Mouse (Mus musculus) limb, embryonic 12.5 days (tissue): ENCODE results near the gene Asap3. TPM values are rescaled to one million over a fixed set of nuclear protein-coding genes. Genes with fewer than 3 reads are reported as not detected.

ENCODE experiments used
- ATAC-seq: fragments of 200-750 bp; cut with Nextera tagmentation; 2 replicates; pipeline ENCODE4 v1.8.0; 2017; ENCODE audit warnings: low read depth, moderate TSS enrichment; ENCODE audit not compliant: insufficient number of reproducible peaks, insufficient read depth, low FRiP score, low TSS enrichment
- H3K27ac ChIP-seq: fragments of 300-500 bp; sonication (generic); 2 replicates; pipeline ENCODE4 v1.5.1; 2016; ENCODE audit warnings: mild to moderate bottlenecking, moderate library complexity
- H3K27me3 ChIP-seq: fragments of 300-500 bp; sonication (generic); 2 replicates; pipeline ENCODE4 v1.6.1; 2016; ENCODE audit warnings: mild to moderate bottlenecking, moderate library complexity
- H3K36me3 ChIP-seq: fragments of 300-500 bp; sonication (generic); 2 replicates; pipeline ENCODE4 v1.6.1; 2016; ENCODE audit warnings: mild to moderate bottlenecking, moderate library complexity
- H3K4me1 ChIP-seq: fragments of 300-500 bp; sonication (generic); replicated peaks from 2 replicates; pipeline ENCODE4 v1.6.1; 2016
- H3K4me2 ChIP-seq: fragments of 300-500 bp; sonication (generic); 2 replicates; pipeline ENCODE4 v1.6.1; 2016; ENCODE audit warnings: mild to moderate bottlenecking, moderate library complexity
- H3K4me3 ChIP-seq: fragments of 300-500 bp; sonication (generic); replicated peaks from 2 replicates; pipeline ENCODE4 v1.5.1; 2016; ENCODE audit warnings: mild to moderate bottlenecking
- H3K9ac ChIP-seq: fragments of 300-500 bp; sonication (generic); replicated peaks from 2 replicates; pipeline ENCODE4 v1.6.1; 2016; ENCODE audit warnings: mild to moderate bottlenecking, moderate library complexity
- H3K9me3 ChIP-seq: fragments of 300-500 bp; sonication (generic); 2 replicates; pipeline ENCODE4 v1.6.1; 2016; ENCODE audit warnings: mild to moderate bottlenecking, moderate library complexity
- WGBS: fragments of 180-500 bp; shearing (Covaris S2); methylation state at CpG from one replicate; pipeline ENCODE4 v1.1.7; 2016; 5-methylcytosine and 5-hydroxymethylcytosine counted together
- polyA plus RNA-seq: library from polyadenylated mRNA; unstranded; fragments of >200 nt; fragmentation: Nextera tagmentation; extraction: Ambion mirVana; gene quantifications from 2 replicates; pipeline ENCODE4 v1.2.1, GENCODE M21; 2016

Gene Asap3
- 9.9 and 11.3 TPM in 2 replicates for polyA plus RNA-seq

DNA sequence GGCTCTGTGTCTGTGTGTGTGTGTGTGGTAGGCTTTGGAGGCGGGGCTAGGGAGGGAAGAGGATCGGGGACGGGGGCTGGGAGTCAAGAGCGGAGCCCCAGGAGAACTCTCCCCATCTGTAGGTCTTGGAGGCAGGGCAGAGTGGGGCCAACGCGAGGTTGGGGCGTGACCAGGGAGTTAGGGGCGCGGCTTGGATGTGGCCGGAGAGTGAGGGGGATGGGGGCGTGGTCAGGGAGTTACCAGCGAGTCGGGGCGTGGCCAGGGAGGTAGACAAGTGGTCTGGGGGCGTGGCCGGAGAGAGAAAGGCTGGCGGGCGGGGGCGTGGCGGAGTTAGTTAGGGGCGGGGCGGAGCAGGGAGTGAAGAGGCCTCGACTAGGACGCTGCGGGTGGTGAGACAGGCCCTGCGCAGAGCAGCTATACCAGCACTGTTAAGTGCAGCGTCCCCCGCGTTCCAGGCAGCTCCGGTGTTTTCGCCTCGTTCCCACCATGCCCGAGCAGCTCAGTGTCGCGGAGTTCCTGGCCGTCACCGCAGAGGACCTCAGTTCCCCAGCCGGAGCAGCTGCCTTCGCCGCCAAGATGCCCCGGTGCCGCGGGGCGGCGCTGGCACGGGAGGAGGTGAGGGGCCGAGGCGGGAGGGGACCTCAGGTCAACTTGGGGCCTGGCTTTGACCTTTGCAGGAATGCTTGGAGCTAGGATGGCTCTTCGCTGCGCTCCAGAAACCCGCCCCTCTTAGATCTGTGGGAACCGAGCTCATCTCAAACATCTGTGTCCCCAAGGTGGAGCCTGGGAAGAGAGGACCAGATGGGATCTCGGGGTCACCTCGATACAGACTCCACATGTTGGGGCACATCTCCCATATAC is at the start of gene Asap3:
Gene Asap3 (plus strand): TSS at position 333 of the 861 bp plus-strand sequence.
- Histone ChIP-seq H3K27me3 (peaks cover 21% of the 10 kb centered on the region; the same call in 1 of the 2 replicates), H3K4me1 (peaks cover 28% of the 10 kb centered on the region), H3K4me3 (peak within 1 kb of the TSS; percentile 67), H3K27ac (peak within 1 kb of the TSS; percentile 70), H3K4me2 (peak within 1 kb of the TSS; percentile 92), H3K9ac (peak within 1 kb of the TSS; percentile 77), H3K36me3 (peaks cover 9% of the 10 kb centered on the region; the same call in 1 of the 2 replicates), H3K9me3 (no peaks in the 10 kb centered on the region)
- WGBS, result under 1% methylated on average over 54 of the region's 54 CpGs
- peak; percentile 90 for ATAC-seq

DNA sequence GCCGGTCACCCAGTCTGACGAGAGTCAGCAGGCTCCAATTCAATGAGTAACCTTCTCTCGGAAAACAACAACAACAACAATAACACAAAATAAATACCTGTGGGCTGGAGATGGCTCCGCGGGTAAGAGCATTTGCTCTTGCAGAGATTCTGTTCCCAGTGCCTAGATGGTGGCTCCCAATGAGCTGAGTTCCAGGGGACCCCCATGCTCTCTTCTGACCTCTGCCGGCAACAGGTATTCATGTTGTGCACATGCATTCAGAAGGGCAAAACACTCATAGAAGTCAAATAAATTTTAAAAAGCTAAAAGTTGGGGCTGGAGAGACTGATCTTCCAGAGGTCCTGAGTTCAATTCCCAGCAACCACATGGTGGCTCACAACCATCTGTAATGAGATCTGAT is 47.7 kb upstream of the Asap3 start:
- H3K4me2 ChIP-seq, result no peak overlapping the region
- H3K9ac ChIP-seq, result no peak overlapping the region
- WGBS, result 83% methylated on average over 6 of the region's 6 CpGs
- ATAC-seq, result no peak
- H3K4me3 ChIP-seq, result no peak overlapping the region
- no peaks in the 10 kb centered on the region for H3K36me3 ChIP-seq
- peaks cover 6% of the 10 kb centered on the region for H3K4me1 ChIP-seq
- H3K9me3 ChIP-seq, result no peaks in the 10 kb centered on the region
- H3K27me3 ChIP-seq, result no peaks in the 10 kb centered on the region
- H3K27ac ChIP-seq, result no peak overlapping the region

- no peak overlapping the region for H3K9ac ChIP-seq
- H3K36me3 ChIP-seq, result no peaks in the 10 kb centered on the region
- H3K4me2 ChIP-seq, result no peak overlapping the region
- WGBS, result 8% methylated on average over 5 of the region's 5 CpGs
- H3K9me3 ChIP-seq, result no peaks in the 10 kb centered on the region
- H3K4me3 ChIP-seq, result no peak overlapping the region
- no peak for ATAC-seq
- H3K27ac ChIP-seq, result peak overlapping the region; percentile 50; the same call in 1 of the 2 replicates
- H3K4me1 ChIP-seq, result peaks cover 6% of the 10 kb centered on the region
- H3K27me3 ChIP-seq, result no peaks in the 10 kb centered on the region
Observed at GRCm38 (mm10) chr4:136159802-136160397, 46.3 kb upstream of the Asap3 start.

DNA sequence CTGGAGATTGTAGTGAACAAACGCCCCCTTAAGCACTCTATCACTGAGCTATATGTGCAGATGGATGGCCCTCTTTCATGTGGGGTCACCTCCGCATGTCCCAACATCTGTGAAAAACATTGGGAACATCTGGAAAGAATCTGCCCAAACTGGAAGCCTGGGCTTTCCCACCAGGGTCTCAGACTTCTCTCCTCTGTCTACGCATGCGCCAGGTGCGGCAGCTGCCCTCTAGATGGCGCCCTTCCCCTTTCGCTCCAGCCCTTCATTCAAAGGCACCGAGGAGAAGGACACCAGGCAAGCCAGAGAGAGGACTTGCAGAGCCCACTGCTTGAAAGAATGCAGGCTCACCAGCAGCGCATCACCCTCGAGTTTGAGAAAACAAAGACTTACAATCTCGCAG is 42.7 kb upstream of the Asap3 start:
- no peak overlapping the region for H3K27ac ChIP-seq
- H3K4me3 ChIP-seq, result no peak overlapping the region
- ATAC-seq, result peak; percentile 76
- H3K27me3 ChIP-seq, result no peaks in the 10 kb centered on the region
- peaks cover 6% of the 10 kb centered on the region for H3K4me1 ChIP-seq
- no peaks in the 10 kb centered on the region for H3K36me3 ChIP-seq
- 0 out of 2 replicates have a peak overlapping the region, but pooled peaks have one; percentile 13 for H3K4me2 ChIP-seq
- WGBS, result 2% methylated on average over 11 of the region's 11 CpGs
- no peaks in the 10 kb centered on the region for H3K9me3 ChIP-seq
- H3K9ac ChIP-seq, result no peak overlapping the region

DNA sequence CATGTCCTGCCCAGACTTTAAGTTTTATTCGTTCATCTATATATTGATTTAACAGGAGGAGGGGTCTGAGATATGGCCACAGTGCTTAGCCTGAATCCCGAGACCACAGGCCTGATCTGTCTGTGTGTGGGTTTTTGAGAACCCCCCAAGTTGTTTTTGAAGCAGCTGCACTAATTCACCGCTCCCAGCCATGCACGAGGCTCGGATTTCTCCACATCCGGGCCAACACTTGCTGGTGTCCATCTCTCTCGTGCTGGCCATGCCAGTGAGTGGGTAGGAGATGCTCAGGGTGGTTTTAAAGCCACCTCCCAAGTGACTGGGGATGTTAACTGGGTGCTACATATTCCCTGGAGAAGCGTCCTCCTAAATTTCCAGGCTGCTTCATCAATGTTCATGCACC is 41.2 kb upstream of the Asap3 start:
- Histone ChIP-seq H3K36me3 (no peaks in the 10 kb centered on the region), H3K9me3 (no peaks in the 10 kb centered on the region), H3K4me3 (no peak overlapping the region), H3K4me2 (no peak overlapping the region), H3K27me3 (no peaks in the 10 kb centered on the region), H3K4me1 (peaks cover 1% of the 10 kb centered on the region), H3K27ac (no peak overlapping the region), H3K9ac (no peak overlapping the region)
- 70% methylated on average over 8 of the region's 8 CpGs for WGBS
- ATAC-seq, result no peak

DNA sequence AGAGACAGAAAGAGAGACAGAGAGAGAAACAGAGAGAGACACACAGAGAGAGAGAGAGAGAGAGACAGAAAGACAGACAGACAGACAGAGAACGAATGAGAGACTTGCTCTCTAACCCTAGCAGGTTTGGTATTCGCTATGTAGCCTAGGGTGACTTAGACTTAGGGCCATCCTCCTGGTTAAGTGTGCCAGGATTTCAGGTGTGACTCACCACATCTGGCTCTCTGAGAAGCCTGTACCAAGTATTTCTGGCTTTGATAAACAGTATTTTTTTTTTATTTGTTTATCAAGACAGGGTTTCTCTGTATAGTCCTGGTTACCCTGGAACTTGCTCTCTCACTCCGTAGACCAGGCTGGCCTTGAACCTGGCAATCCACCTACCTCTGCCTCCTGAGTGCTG is 38.5 kb upstream of the Asap3 start:
- H3K27me3 ChIP-seq, result no peaks in the 10 kb centered on the region
- no peaks in the 10 kb centered on the region for H3K9me3 ChIP-seq
- H3K9ac ChIP-seq, result no peak overlapping the region
- H3K4me2 ChIP-seq, result no peak overlapping the region
- no peak overlapping the region for H3K27ac ChIP-seq
- WGBS, result 85% methylated on average over 3 of the region's 3 CpGs
- H3K4me3 ChIP-seq, result no peak overlapping the region
- H3K4me1 ChIP-seq, result peaks cover 5% of the 10 kb centered on the region
- H3K36me3 ChIP-seq, result no peaks in the 10 kb centered on the region
- ATAC-seq, result no peak

- no peak overlapping the region for H3K9ac ChIP-seq
- H3K4me2 ChIP-seq, result no peak overlapping the region
- peaks cover 30% of the 10 kb centered on the region for H3K4me1 ChIP-seq
- 73% methylated on average over 4 of the region's 4 CpGs for whole genome bisulfite sequencing
- H3K27ac ChIP-seq, result no peak overlapping the region
- no peaks in the 10 kb centered on the region for H3K27me3 ChIP-seq
- no peaks in the 10 kb centered on the region for H3K36me3 ChIP-seq
- no peak overlapping the region for H3K4me3 ChIP-seq
- no peak for ATAC-seq
- H3K9me3 ChIP-seq, result no peaks in the 10 kb centered on the region
Observed at GRCm38 (mm10) chr4:136170401-136170800, 35.8 kb upstream of the Asap3 start.

- Histone ChIP-seq H3K4me1 (peaks cover 37% of the 10 kb centered on the region), H3K9ac (0 out of 2 replicates have a peak overlapping the region, but pooled peaks have one; percentile 42), H3K4me3 (peak overlapping the region; percentile 78), H3K9me3 (no peaks in the 10 kb centered on the region), H3K36me3 (no peaks in the 10 kb centered on the region), H3K27me3 (no peaks in the 10 kb centered on the region), H3K27ac (no peak overlapping the region), H3K4me2 (peak overlapping the region; percentile 97)
- ATAC-seq, result no peak
- WGBS, result 29% methylated on average over 12 of the region's 12 CpGs
Observed at GRCm38 (mm10) chr4:136171455-136171854, 34.7 kb upstream of the Asap3 start.

DNA sequence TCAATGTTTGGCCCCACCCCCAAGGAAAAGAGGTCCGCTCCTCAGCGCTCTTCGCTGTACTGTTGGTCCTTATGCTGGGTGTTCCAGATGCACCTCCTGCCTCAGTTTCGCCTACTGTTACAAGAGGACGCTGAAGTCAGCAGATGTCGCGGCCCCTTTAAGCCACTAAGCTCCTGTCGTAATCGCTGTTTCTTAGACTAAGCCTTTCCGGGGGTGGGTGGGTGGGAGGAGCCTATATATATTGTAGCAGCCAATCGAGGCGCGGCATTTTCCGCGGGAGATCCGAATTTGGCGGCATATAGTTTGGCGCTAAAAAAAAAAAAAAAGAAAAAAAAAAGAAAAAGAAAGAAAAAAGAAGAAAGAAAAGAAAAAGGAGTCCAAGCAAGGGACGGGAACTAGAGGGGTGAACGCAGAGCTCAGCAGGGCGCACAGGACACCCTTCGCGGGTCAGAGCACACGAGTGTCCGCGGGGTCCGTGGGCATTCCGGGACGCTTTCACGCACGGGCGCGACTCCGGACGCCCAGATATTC is 34.1 kb upstream of the Asap3 start, which contains the start of gene E2f2:
Gene E2f2 (plus strand): TSS at position 384 of the 531 bp plus-strand sequence.
- Histone ChIP-seq H3K4me1 (peaks cover 43% of the 10 kb centered on the region), H3K27ac (peak within 1 kb of the TSS; percentile 78), H3K27me3 (no peaks in the 10 kb centered on the region), H3K4me3 (peak within 1 kb of the TSS; percentile 78), H3K9ac (peak within 1 kb of the TSS; percentile 78), H3K36me3 (no peaks in the 10 kb centered on the region), H3K9me3 (no peaks in the 10 kb centered on the region), H3K4me2 (peak within 1 kb of the TSS; percentile 97)
- ATAC-seq, result no peak
- WGBS, result under 1% methylated on average over 35 of the region's 35 CpGs

DNA sequence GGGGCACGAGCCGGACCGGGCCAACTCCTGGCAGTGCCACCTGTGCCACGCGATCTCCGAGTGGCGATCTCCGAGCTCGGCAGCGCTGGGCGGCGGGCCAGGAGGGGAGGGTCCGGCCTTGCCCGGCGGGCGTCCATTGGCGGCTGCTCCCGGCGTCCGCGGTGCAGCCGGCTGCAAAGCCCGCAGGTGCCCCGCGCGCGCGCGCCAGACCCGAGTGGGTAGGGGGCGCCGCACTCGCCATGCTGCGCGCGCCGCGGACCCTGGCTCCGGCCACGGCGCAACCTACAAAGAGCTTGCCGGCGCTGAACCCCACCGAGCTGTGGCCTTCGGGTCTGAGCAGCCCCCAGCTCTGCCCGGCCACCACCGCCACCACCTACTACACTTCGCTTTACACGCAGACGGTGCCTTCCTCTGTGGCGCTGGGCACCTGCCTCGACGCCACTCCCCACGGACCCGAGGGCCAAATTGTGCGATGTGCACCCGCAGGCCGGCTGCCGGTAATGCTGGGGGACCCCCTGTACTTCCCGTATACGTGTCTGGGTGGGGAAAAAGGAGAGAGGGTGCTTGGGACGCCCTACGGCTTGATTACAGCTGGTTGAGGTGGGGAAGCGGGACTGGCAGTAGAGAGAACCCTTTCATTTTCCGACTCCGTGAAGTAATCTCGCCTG is 33.5 kb upstream of the Asap3 start:
- no peak for ATAC-seq
- Histone ChIP-seq H3K36me3 (no peaks in the 10 kb centered on the region), H3K4me1 (peaks cover 49% of the 10 kb centered on the region), H3K4me3 (peak overlapping the region; percentile 78), H3K4me2 (peak overlapping the region; percentile 97), H3K9me3 (no peaks in the 10 kb centered on the region), H3K27ac (peak overlapping the region; percentile 78), H3K27me3 (no peaks in the 10 kb centered on the region), H3K9ac (peak overlapping the region; percentile 78)
- 0% methylated on average over 51 of the region's 67 CpGs for WGBS
